Mouse (Mus musculus) gastrocnemius, postnatal 14 days (tissue): ENCODE data around the gene Nab2. TPM values are rescaled to one million over a fixed set of nuclear protein-coding genes. Genes with fewer than 3 reads are reported as not detected.
"Not testable (repeated sequence)": the region's sequence is repeated elsewhere in the genome, so short reads cannot be mapped to it uniquely, and the experiment has no call there.

ENCODE experiments used
- DNase-seq: peaks from one replicate; pipeline ENCODE4 v3.0.0; 2021; ENCODE audit warnings: mixed read lengths
- intact Hi-C: fragments of 180-260 bp; cut with DNase I; formaldehyde crosslinking; loops from one replicate; pipeline ENCODE4 v1.15.1; 2025; ENCODE audit warnings: low total_unique reads
- total RNA-seq, 2 experiments: library from RNA; stranded (reverse); gene quantifications; 2 replicates each; pipeline ENCODE4 v1.2.3; 2021

The Nab2 gene
- total RNA-seq, 2 experiments from 2014 or later: 4.9 to 5.5 TPM

- intact Hi-C loops: loop anchor here (5.0 kb wide), 1 partner anchor 1204 kb away; no protein-coding TSS in a partner anchor
- DNase-seq: no peak
Measured at GRCm38 (mm10) chr10:127658076-127658475, 10.3 kb downstream of the Nab2 start.

- DNase-seq: not testable (repeated sequence)
- intact Hi-C loops: loop anchor here (5.0 kb wide), 1 partner anchor 1205 kb away; no protein-coding TSS in a partner anchor
Measured at GRCm38 (mm10) chr10:127657617-127658016, 10.8 kb downstream of the Nab2 start.

- DNase-seq: no peak
- intact Hi-C loops: loop anchor here (5.0 kb wide), 1 partner anchor 1207 kb away; no protein-coding TSS in a partner anchor
Measured at GRCm38 (mm10) chr10:127654970-127655579, 13.3 kb downstream of the Nab2 start.

- intact Hi-C loops: no loop called here
- no peak for DNase-seq
Measured at GRCm38 (mm10) chr10:127652906-127653638, 15.3 kb downstream of the Nab2 start.

GRCm38 (mm10) chr10:127645791-127646190, 22.6 kb downstream of the Nab2 start:
- DNase-seq: no peak
- intact Hi-C loops: loop anchor here (2.0 to 10.0 kb wide), 2 partner anchors 19 to 89 kb away; partner anchors contain the start of gene Zbtb39

GRCm38 (mm10) chr10:127643553-127644238, 24.7 kb downstream of the Nab2 start:
- peak; percentile 81 for DNase-seq
- intact Hi-C loops: loop anchor here (2.0 to 10.0 kb wide), 2 partner anchors 21 to 91 kb away; partner anchors contain the start of gene Zbtb39

- intact Hi-C loops: loop anchor here (10.0 kb wide), 1 partner anchor 92 kb away; the partner anchor contains the start of gene Zbtb39
- peak; percentile 80 for DNase-seq
Measured at GRCm38 (mm10) chr10:127642772-127643552, 25.4 kb downstream of the Nab2 start, which contains the start of gene Stat6. TSS of gene Stat6 (plus strand) at chr10:127642986.

- intact Hi-C loops: loop anchor here (10.0 kb wide), 1 partner anchor 93 kb away; the partner anchor contains the start of gene Zbtb39
- DNase-seq: peak; percentile 90
Measured at GRCm38 (mm10) chr10:127641861-127642771, 26.3 kb downstream of the Nab2 start.

GRCm38 (mm10) chr10:127640421-127640820, 27.9 kb downstream of the Nab2 start:
- intact Hi-C loops: loop anchor here (10.0 kb wide), 1 partner anchor 94 kb away; the partner anchor contains the start of gene Zbtb39
- no peak for DNase-seq

- intact Hi-C loops: no loop called here
- no peak for DNase-seq
Measured at GRCm38 (mm10) chr10:127632668-127633271, 35.6 kb downstream of the Nab2 start.

GRCm38 (mm10) chr10:127631261-127632214, 36.8 kb downstream of the Nab2 start:
- peak; percentile 47 for DNase-seq
- intact Hi-C loops: no loop called here

GRCm38 (mm10) chr10:127626433-127626832, 41.9 kb downstream of the Nab2 start:
- intact Hi-C loops: no loop called here
- no peak for DNase-seq

- DNase-seq: no peak
- intact Hi-C loops: loop anchor here (2.0 kb wide), 1 partner anchor 49 kb away; no protein-coding TSS in a partner anchor
Measured at GRCm38 (mm10) chr10:127623439-127624216, 44.7 kb downstream of the Nab2 start.

- intact Hi-C loops: loop anchor here (2.0 kb wide), 1 partner anchor 48 kb away; no protein-coding TSS in a partner anchor
- no peak for DNase-seq
Measured at GRCm38 (mm10) chr10:127622661-127623060, 45.7 kb downstream of the Nab2 start.

GRCm38 (mm10) chr10:127622057-127622392, 46.3 kb downstream of the Nab2 start:
- intact Hi-C loops: loop anchor here (2.0 kb wide), 1 partner anchor 47 kb away; no protein-coding TSS in a partner anchor

More at GRCm38 (mm10) chr10:127622057-127622392, 46.3 kb downstream of the Nab2 start:
- peak; percentile 80 for DNase-seq
